Mouse (Mus musculus) gastrocnemius, adult 18-20 months (tissue): ENCODE results near the gene Cldn6. TPM values are rescaled to one million over a fixed set of nuclear protein-coding genes. Genes with fewer than 3 reads are reported as not detected.
A peak's percentile ranks its signal among the peaks of the same experiment; 100 is the strongest.

Source experiments
- DNase-seq: peaks from one replicate; pipeline ENCODE4 v3.0.0; 2021; ENCODE audit warnings: low spot score
- total RNA-seq, 2 experiments: library from RNA; stranded (reverse); gene quantifications; 2 replicates each; pipeline ENCODE4 v1.2.3; 2021

The Cldn6 gene
- total RNA-seq, 2 experiments from 2014 or later: not detected

DNA sequence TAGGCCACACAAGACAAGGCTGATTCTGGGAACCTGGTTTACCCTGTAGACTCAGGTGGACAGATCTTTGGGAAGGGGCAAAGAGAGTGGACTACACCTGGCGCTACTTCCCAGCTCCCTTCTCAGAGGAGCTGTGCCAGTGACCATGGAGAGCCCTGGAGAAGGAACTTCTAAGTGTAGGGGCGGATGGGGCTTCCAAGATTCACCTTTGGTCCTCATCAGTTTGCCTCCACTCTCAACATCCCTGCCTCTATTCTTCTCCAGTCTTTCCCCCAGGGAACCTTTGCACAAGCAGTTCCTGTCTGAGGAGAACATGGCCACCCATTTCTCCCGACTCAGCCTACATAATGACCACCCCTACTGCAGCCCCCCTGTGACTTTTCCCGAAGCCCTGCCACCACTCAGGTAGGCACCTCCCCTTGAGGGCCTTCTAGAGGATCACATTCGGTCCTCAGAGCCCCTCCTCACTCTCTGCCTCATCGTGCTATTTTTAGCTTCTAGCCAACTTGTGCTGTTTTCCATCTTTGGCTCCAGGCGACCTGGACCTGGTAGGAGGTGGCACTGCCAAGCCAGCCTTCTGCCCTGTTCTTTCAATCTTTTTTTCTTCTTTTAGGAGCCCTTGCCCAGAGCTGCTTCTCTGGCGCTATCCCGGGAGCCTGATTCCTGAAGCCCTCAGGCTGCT lies 4.6 kb upstream of the Cldn6 start:
- DNase-seq: peak; percentile 32

GRCm38 (mm10) chr17:23675127-23675526 lies 3.9 kb upstream of the Cldn6 start:
- DNase-seq: peak; percentile 63

- DNase-seq: peak; percentile 76
Measured at GRCm38 (mm10) chr17:23675564-23676281, 3.3 kb upstream of the Cldn6 start.

DNA sequence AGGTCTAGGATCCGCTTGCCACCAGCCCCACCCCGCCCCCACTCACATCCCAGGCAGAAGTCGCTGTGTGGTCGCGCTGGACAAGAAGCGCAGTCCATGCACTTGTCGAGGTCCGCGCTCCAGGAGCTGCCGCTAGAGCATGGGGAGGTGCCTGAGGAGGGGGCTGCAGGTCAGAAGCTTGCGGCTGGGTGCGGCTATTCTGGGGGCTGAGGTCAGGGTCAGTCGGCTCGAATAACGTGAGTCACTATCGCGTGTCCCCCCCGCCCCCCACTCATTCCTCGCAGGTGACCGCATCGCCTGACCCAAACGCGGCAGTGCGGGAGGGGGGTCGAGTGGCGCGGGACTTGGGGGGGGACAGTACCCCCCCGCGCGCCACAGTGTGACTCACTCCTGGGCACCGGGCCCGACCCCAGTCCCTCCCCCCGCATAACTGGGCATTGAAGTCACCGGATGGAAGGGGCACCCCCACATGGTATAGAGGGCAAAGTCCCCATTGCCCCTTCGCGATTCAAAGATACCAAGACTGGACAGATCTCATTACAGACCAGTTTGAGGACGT lies 2.5 kb upstream of the Cldn6 start:
- peak; percentile 59 for DNase-seq

GRCm38 (mm10) chr17:23677236-23677679 lies 1.8 kb upstream of the Cldn6 start, which contains the start of gene Tnfrsf12a:
Gene Tnfrsf12a, minus strand, starts transcription at chr17:23677468.
- DNase-seq: peak; percentile 85

DNA sequence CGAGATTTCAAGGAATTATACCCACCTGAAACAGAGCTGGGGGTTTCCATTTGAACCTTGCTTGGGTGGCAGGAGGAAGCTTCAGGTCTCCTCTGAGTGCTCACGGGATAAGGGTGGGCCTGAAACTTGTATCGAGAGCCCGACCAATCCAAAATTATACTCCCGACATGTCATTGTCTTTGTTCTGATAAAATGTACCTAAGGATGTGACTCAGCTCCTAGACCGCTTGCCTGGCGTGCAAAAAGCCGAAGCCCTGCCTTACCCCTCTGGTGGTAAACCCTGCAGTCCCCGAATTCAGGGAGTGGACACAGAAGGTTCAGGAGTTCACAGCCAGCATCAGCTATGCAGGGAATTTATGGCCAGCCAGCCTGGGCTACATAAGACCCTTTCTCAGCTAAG lies 1.3 kb downstream of the Cldn6 start:
- no peak for DNase-seq

GRCm38 (mm10) chr17:23681086-23681485 lies 2.0 kb downstream of the Cldn6 start:
- no peak for DNase-seq

- DNase-seq: no peak
Measured at GRCm38 (mm10) chr17:23682092-23682491, 3.0 kb downstream of the Cldn6 start.

DNA sequence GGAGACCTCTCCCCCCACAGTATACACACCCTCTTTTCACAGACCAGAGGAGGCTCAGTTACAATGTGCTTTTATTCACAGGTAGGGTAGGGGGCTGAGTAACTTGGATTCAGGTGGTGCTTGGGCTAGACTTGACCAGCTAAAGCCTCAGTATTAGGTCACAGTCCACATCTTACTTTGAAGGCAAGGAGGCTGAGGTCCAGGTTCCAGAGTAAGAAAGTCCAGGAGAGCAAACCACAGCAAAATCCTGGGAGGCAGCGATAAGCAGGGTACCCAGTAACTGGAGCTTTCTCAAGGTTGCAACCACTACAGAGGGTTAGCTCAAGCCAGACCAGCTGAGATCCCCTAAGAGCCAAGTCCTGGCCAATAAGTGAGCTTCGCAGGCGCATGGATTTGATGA lies 3.5 kb downstream of the Cldn6 start:
- no peak for DNase-seq

DNA sequence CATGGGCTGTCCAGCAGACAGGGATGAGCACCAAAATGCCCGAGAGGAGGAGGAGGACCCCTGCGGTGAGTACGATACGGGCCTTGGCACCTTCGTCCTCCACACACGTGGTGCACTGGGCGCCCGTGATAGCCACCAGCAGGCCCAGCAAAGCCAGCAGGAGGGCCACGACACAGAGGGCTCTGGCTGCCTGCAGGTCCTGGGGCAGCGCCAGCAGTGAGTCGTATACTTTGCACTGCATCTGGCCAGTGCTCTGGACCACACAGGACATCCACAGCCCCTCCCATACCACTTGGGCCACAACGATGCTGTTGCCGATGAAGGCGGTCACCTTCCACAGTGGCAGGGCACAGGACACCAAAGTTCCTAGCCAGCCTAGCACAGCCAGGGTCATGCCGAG lies 4.2 kb downstream of the Cldn6 start:
- DNase-seq: no peak

GRCm38 (mm10) chr17:23683856-23684672 lies 5.0 kb downstream of the Cldn6 start, which contains the start of gene Cldn9:
Gene Cldn9, minus strand, starts transcription at chr17:23684026.
- no peak for DNase-seq

- no peak for DNase-seq
Measured at GRCm38 (mm10) chr17:23694491-23694890, 15.4 kb downstream of the Cldn6 start.

DNA sequence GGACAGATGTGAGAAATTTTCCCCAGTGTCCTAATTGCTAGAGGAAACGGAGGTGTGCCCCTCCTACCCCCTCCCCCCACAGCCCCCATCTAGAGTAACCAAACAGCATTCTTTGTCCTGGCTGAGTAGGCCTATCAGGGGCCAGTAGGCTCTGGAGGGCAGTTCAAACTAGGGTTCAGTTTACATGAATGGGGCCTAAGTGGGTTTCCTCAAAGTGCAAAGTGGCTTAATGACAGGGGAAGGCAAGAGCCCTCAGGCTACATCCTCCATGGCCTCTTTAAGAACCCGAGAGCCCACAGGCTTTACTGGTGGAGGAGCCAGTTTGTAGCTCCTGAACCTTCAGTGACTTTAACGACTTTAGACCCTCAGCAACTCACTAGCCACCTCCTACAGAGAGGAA lies 16.8 kb downstream of the Cldn6 start:
- no peak for DNase-seq

DNA sequence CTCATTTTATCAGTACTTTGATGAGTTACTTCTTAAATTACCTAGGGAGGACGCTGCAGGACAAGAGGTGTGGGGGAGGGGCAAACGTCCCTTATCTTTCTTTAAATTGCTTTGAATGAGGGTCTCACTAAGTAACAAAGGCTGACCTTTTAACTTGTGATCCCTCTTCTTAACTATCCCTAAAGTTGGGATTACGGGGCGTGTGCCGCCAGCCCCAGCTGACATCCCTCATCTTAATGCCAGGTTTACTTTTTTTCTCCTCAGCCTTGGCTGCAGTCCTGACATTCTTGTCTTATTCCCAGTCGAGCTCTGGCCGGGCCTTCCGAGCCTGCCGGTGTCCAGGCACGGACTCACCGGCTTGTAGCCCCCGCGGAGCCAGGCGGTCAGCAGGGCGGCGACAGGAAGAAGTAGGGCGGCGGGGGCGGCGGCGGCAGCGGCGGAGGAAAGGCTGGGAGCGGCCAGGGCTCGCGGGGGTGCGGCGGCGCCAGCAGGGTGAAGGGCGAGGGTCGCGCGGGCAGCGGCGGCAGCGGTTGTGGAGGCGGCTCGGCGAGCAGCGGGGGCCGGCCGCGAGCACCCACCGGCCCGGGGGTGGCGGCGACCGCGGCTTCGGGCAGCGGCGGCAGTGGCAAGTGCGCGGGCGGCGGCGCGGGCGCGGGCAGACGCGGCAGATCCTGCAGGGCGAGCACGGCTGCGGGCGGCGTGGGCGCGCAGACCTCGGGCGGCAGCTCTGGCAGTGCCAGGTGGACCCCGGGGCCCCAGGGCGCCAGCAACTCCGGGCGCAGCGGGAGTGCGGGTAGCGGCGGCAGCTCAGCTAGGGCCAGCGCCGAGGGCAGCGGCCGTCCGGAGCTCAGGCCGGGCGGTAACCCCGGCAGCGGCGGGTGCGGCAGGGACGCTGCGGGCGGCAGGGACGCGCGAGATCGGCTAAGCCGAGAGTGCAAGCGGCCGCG lies 20.4 kb downstream of the Cldn6 start:
- DNase-seq: peak; percentile 59

GRCm38 (mm10) chr17:23700079-23700478 lies 21.0 kb downstream of the Cldn6 start:
- DNase-seq: peak; percentile 92

DNA sequence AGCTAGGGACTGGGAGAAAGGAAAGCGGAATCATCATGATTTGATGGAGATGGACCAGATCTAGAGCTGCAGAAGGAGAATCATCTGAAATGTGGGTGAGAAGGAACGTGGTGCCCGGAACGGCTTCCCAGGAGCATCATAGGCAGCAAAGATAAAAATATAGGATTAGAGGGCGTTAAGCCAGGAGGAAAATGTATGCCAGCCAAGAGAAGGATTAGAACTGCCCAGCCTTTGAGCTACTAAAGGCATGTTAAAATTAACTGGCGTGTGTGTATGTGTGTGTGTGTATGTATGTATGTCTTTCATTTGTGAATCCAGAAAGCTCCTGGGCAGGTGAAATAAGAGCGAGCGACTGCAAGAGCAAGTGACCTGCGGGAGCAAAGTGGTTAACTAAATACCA lies 24.3 kb downstream of the Cldn6 start:
- no peak for DNase-seq

DNA sequence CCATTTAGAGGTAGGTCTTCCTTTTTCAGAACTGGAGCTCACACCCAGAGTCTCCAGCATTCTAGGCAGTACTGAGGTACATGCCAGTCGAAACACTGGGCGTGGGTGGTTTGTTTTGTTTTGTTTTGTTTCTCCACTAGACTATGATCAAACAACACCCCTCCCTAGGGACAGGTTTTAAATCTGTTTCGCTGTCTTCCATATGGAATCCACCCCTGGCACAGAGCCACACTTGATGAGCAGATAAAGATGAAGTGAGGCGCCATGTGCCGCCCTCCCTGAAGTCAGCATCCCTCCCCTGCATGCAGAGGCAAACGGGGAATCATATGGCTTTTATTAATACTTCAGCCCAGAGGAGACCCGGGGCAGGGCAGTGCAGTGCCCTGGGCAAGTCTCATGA lies 25.7 kb downstream of the Cldn6 start:
- no peak for DNase-seq

- DNase-seq: no peak
Measured at GRCm38 (mm10) chr17:23705525-23706104, 26.6 kb downstream of the Cldn6 start.

DNA sequence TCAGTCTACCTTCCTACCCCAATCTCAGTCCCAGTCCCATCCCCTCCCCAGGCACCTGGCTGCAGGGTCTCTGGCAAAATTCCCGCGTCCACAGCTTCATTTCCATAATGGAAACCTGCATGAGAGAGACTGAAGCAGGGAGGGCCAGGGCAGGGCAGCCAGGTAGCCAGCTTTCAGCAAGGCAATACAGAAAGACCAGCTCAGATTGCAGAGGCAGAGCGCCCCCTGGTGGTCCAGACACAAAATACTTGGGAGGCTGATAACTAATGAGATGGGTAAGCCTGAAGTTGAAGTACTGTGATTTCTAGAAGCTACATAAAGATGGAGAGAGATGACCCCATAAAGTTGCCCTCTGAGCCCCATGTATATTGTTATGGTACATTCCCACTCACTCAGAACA lies 27.2 kb downstream of the Cldn6 start:
- DNase-seq: peak; percentile 59

- no peak for DNase-seq
Measured at GRCm38 (mm10) chr17:23717003-23717402, 38.0 kb downstream of the Cldn6 start.
